Mouse (Mus musculus) thymus, adult 2 months (tissue): ENCODE measurements at regions not wholly inside any gene's neighbourhood (a gene's known extent, or its start where the extent isn't known, plus 50 kb on each side); places are given as distances from the start of the nearest gene placed in this dataset.

Experiments
- CTCF ChIP-seq: fragments of 200-500 bp; IDR thresholded peaks from 2 replicates; pipeline ENCODE4 v1.5.1; 2012; ENCODE audit warnings: mild to moderate bottlenecking, control low read depth, low read length, moderate library complexity, borderline replicate concordance; ENCODE audit not compliant: control insufficient read depth, poor library complexity, insufficient read depth; ENCODE audit errors: extremely low read depth
- POLR2A ChIP-seq: fragments of 200-500 bp; IDR thresholded peaks from 2 replicates; pipeline ENCODE4 v1.6.1; 2012; ENCODE audit warnings: mild to moderate bottlenecking, low read length, control low read depth, moderate library complexity; ENCODE audit not compliant: control insufficient read depth, poor library complexity, insufficient read depth; ENCODE audit errors: extremely low read depth

DNA sequence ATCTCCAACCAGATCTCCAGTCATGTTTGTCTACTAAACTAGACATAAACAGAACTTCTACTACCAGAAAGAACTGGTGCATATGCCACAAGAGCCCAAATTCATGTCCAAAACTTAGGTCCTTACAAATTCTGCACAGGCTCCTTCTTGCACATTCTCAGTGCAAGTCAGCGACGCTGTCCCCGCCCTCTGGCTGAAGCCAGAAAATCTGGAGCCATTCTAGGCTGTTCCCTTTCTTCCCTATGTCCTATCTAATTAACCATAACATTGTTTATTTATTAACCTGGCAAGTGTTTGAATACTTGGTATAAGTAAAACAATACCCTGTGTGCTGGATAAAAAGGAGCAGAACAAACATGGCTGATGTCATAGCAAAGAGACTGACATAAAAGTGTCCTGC, 122.7 kb downstream of the Tent5c start:
- TF ChIP-seq POLR2A (no peak), CTCF (no peak)
